Mouse (Mus musculus): ENCODE data around the gene Sec16b.

Sec16b gene

DNA sequence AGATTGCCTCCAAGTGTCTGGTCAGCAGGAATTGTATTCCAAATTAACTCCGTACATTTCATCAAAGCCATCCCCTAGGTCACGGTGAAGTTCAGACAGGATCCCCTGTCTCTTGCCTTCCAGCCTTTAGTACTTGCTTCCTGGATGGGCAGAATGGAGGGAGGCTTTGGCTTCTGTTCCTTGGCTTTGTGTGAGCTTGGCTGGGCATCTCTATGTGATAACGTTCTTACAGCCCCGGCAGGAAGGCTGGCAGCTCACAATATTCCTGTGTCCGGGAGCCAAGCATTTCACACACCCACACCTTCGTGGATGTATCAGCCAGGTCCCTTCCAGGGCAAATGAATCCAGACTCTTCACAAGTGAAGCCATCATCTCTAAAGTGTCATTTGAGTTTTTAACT is 53.5 kb downstream of the Sec16b start:
- DNase-seq (ENCODE audit: low spot score) = no peak

DNA sequence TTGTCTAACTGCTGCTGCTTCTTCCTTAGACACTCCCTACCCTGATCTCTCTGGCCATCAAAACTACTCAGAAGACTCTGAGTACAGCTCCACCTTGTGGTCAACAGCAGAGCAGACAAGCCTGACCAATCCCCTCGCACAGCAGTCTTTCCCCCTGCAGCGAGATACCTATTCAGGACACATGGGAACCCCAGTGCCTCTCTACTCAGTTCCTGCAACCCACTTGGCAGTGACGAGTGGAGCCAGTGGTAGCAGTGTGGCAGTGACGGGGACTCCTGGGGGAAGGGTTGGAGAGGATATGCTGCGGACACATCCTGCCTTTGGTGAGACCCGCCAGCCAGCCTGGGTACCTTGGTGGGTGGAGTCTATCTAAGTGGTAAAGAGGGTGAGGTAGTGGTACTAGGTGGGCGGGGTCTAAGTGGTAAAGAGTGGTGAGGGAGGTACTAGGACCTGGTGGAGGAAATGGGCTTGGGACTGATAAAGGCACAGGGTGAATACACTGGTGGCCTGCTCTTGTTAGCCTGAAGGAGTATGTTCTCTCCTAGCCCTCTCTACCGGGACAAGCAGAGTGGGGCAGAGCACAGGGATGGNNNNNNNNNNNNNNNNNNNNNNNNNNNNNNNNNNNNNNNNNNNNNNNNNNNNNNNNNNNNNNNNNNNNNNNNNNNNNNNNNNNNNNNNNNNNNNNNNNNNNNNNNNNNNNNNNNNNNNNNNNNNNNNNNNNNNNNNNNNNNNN is 54.3 kb downstream of the Sec16b start:
- peak; percentile 10 for DNase-seq (ENCODE audit: low spot score)

DNA sequence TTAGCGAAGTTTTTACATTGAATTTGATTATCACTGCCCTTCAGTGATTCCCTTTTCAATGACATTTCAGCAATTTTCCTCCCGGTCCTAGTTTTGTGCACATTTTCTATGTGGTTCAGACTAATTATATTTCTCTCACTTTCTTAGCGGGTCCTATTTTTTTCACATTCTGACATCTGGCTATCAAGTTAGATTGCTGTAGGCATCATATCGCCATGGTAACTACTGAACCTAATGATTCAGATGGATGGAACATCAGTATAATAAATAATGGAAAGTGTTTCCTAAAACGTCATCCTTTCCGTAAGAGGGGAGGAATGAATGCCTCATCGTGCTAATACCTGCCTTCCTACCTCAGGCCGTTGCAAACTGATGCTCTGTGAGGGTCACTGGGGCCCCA is 61.3 kb downstream of the Sec16b start:
- DNase-seq (ENCODE audit: low spot score) = no peak

DNA sequence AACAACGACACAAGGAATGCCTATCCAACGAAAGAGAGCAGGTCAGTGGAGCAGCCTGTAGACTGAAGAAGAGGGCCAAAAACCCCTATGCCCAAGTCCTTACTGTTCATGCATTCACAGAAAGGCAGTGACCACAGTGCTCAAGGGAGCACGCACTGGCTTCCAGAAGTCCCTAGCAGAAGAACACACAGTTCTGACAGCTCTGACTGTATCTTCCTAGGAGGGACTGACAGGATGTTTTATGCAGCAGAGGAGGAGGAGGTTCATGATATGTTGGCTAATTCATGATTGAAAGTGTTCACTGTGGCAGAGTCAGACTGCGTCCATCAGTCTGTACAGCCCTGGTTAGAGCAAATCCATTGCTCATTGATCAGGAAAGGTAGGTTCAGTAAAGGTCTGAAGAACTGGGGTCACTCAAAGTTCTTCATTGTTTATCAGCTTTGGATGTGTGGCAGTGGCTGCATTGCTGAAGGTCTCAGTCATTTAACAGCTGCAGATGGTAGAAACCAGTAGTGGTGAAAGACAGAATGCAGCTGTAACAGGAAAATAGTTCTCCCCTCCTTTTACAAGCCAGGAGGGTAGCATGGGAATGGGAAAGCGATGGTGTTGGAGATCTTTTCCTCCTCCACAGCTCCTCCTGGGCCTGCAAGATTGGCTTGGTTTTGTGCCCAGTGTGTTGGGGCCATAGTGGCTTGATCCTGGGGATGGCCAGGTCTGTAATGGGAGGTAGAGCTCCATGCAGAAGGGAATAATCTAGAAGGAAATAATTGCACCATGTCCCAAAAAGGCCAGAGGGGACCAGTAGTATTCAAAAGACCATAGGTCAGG is 62.9 kb downstream of the Sec16b start:
- no peak for DNase-seq (ENCODE audit: low spot score)

DNA sequence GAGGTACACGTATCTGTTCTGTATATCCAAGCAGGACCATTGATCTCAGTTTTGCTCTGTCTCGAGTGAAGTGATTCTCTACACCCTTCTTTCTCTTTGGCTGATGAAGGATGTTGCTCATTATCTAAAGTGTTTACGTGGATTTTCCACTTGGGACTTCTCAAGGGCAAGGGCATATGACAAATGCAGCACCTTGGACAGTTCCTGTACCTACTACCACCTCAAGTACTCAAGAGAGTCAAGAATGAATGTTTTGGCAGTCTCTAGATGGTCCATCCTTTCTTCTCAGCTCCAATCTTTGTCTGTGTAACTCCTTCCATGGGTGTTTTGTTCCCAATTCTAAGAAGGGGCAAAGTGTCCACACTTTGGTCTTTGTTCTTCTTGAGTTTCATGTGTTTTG is 68.8 kb downstream of the Sec16b start:
- DNase-seq (ENCODE audit: low spot score) = no peak

DNA sequence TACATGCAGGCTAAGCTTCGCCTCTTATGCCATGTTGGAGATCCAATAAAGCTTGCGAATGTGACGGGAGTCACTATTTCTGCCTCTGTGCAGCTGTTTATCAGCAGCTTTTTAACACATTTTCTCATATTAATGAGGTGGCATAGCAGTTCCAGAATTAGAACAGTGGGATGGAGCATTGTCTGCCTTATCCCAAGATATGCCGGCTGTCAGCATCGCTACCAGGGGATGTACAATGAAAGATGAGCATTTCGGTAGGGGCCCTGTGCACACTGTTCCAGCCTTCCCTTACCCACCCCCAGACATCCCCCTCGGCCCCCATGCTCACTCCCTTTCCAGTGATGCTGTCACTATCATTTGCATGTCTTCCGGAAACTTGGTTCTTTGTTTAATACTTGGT is 71.8 kb downstream of the Sec16b start:
- DNase-seq (ENCODE audit: low spot score) = no peak

DNA sequence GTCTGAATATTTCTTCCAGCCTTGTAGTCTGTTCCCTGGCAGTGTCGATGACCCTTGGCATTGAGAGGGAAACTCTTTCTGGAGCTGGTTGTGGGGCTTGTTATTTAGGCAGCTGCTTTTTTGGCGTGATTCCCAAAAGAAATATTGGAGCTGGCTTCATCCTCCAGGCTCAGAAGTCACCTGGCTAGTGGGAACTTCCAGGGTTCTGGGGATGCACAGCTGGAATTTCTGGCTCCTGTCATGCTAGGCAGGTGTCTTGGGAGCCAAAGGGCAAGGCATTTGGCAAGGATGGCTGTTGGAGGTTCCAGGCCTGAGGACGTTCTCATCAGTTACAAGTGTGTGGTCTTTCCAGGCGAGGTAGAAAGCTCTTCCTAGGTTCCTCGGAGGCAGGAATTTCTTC is 80.0 kb downstream of the Sec16b start:
- DNase-seq (ENCODE audit: low spot score) = no peak

DNA sequence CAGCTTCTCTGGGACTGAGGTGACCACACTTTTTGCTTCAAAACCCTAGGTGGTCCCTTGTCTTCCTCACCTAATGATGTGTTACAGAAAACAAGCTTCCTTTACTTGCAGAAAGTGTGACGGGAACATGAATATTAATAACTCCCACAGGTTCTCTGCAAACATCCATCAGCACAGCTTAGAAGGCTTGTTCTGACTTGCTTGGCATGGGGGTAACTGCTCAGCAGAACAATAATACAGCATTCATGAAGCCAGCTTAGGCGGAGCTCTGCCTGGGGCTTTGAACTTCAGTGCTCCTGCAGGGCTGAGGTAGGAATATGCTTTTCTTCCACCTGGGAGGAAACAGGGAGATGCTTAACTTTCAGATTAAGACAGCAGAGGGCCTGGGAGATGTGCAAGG is 85.5 kb downstream of the Sec16b start:
- no peak for DNase-seq (ENCODE audit: low spot score)

DNA sequence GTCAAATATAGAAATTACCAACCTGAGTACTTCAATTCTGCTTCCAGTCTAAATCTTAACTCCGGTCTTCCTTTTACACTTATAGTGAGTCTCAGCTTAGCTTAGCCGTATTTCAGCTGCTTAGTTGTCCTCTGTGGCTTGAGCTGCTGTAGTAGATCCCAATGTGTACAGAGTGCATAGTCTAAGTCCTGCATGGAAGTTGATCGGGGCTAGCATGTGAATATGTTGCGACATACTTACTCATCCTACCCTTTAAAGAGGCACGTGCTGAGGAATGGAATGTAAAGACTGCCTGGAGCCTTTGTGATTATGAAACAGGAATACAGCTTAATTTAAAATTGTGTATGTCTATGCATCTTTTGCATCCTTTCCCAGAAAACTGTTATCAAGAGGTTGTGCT is 88.0 kb downstream of the Sec16b start:
- no peak for DNase-seq (ENCODE audit: low spot score)

DNA sequence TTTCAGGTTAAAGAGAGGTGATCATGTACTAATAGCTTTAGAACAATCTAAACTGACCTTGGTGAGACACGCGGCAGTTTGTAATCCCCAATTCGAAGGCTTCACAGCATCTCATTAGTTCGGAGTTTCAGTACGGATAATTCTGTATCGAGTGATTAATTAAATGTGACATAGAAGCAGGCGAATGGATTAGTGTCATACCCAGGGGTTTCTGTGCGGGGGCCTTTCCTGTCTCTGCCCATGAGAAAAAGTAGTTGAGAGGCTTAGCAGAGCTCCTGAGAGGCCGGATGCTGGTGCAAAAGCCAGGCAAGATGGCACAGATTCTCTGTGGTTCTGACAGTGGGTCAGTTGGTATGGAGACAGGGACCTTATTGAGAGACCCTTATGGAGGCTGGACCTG is 88.6 kb downstream of the Sec16b start:
- DNase-seq (ENCODE audit: low spot score) = no peak

DNA sequence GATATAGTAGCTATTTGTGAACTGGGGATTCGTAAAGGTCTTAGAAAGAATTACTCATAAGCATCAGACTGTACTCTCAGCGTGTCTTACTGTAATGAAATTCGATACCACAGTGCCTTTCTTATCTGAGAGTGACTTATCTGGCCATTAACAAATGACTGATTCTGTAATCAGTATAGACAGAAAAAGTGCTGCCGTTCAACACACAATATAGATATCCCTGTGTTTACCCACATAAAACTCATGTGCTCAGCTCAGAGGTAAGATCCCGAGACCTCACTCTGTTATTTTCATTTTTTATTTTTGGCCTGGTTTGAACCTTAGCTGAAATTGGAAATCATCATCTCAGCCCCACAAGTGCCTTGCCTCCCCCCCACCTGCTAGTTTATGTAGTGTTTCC is 98.0 kb downstream of the Sec16b start:
- DNase-seq (ENCODE audit: low spot score) = no peak
